Mouse (Mus musculus): ENCODE data around the gene Tpte.

- no peak for TF ChIP-seq CTCF (IDR thresholded peaks at IDR 0.05; ENCODE audit: low read depth, low read length)
- no peak for TF ChIP-seq POLR2A (IDR thresholded peaks at IDR 0.05; ENCODE audit: borderline replicate concordance, low read depth, low read length)
Measured at GRCm38 (mm10) chr8:22247956-22248355, 35.3 kb upstream of the Tpte start.

Data from bone marrow macrophage, adult 2 months (primary cell).